Mouse (Mus musculus): ENCODE measurements around the gene Tmem126b. TPM values are rescaled to one million over a fixed set of nuclear protein-coding genes. Genes with fewer than 3 reads are reported as not detected.

Gene Tmem126b
- polyA plus RNA-seq, 1 experiment from 2014 or later, result 41.2 TPM

Other genes with a start within 250 kb of the Tmem126b start
- gene Ccdc83, start 210.2 kb downstream of the Tmem126b start, polyA plus RNA-seq (2015; fragmentation: Nextera tagmentation; extraction: Ambion mirVana), result not detected in 2 replicates
- gene Sytl2, start 173.7 kb downstream of the Tmem126b start, polyA plus RNA-seq (2015; fragmentation: Nextera tagmentation; extraction: Ambion mirVana), result 13.8 and 16.0 TPM in 2 replicates
- gene Ccdc89, start 49.4 kb downstream of the Tmem126b start, polyA plus RNA-seq (2015; fragmentation: Nextera tagmentation; extraction: Ambion mirVana), result 1.9 and 2.0 TPM in 2 replicates
- gene Crebzf, start 33.3 kb downstream of the Tmem126b start, polyA plus RNA-seq (2015; fragmentation: Nextera tagmentation; extraction: Ambion mirVana), result 35.3 and 37.2 TPM in 2 replicates
- 108 and 111 TPM in 2 replicates for gene Tmem126a, start 18.8 kb downstream of the Tmem126b start, polyA plus RNA-seq (2015; fragmentation: Nextera tagmentation; extraction: Ambion mirVana)
- 4.2 and 4.7 TPM in 2 replicates for gene Dlg2, start 671 bp upstream of the Tmem126b start, polyA plus RNA-seq (2015; fragmentation: Nextera tagmentation; extraction: Ambion mirVana)

All from limb, embryonic 13.5 days (tissue).